Mouse (Mus musculus) cerebellum, postnatal 4 days (tissue): ENCODE data around the gene Prss33.

Experiments used
- DNase-seq, 2 experiments: peaks; one replicate each; pipeline ENCODE4 v3.0.0; 2022; ENCODE audit warnings: low spot score in 2 of 2, mixed read lengths in 1 of 2

Prss33 gene

GRCm38 (mm10) chr17:23785561-23786471 is 50.0 kb downstream of the Prss33 start, which contains the start of gene Flywch2:
Gene Flywch2, minus strand, starts transcription at chr17:23786081.
- DNase-seq, result peak; percentile 58 to 80

GRCm38 (mm10) chr17:23783352-23783751 is 52.5 kb downstream of the Prss33 start:
- no peak for DNase-seq
